Comparison of ENCODE assay signal across 8 mouse cellular contexts in the genomic region with DNA sequence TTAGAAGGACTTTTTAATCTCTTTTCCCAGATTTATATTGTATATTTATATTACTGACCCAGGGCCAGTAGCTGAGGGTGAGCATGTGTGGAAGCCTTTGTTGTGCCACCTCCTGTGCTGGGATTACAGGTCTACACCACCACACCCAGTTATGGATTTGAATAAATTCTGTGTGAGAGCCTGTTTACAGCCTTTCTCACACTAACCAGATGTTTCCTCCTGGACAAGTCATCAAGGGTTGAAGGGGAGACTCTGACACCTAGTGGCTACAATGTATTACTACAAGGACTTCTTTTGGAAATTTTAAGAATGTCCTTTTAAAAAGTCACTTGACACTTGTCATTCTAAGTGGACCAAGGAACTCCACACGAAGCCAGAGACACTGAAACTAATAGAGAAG. TPM values are rescaled to one million over a fixed set of nuclear protein-coding genes. Genes with fewer than 3 reads are reported as not detected.
DNase-seq lines count a peak whose midpoint lies in the region; ATAC-seq and TF ChIP-seq lines count a peak whose summit lies in the region.
"Had no signal": no experiment of that assay in that cellular context is flagged by ENCODE, and none has a peak within 500 bp of the region (broad histone marks: within the 10 kb centered on the region; RNA-seq: fewer than 3 reads in every experiment).

No protein-coding gene starts in this region.

- DNase-seq in left cerebral cortex, adult 2 months (ENCODE audit: extremely low spot score in 1 of 2, low spot score in 2 of 2) = no peak
- no peak for DNase-seq in left cerebral cortex, postnatal 14 days (ENCODE audit: low spot score in 2 of 2)
- peak; percentile 9 for DNase-seq in Patski (ENCODE audit: low read depth, low spot score)
- peak; percentile 79 for DNase-seq in fibroblast of lung, adult 2 months (ENCODE audit: low read depth)
- DNase-seq in naive thymus-derived CD4-positive, alpha-beta T cell, adult 2 months (ENCODE audit: low read depth) = peak; percentile 41
- no peak for DNase-seq in frontal cortex, postnatal 14 days (ENCODE audit: low spot score in 2 of 2)
- no peak for DNase-seq in kidney, postnatal 4 days

- H3K4me3 ChIP-seq in left cerebral cortex, adult 2 months = no peak overlapping the region
- H3K4me3 ChIP-seq: heart, embryonic 13.5 days had no signal

- no peak overlapping the region for H3K27ac ChIP-seq in left cerebral cortex, adult 2 months
- H3K27ac ChIP-seq: heart, embryonic 13.5 days had no signal

- CTCF ChIA-PET in Patski (lab: Charles Lee) = interaction anchor here (1.5 to 2.2 kb wide), 4 partner anchors 13 to 224 kb away, joined by 4 to 10 read pairs (median 6); no protein-coding TSS in a partner anchor

- peak; percentile 82 for TF ChIP-seq CTCF in left cerebral cortex, adult 2 months (IDR thresholded peaks at IDR 0.05)
- peak; percentile 65 for TF ChIP-seq CTCF in Patski (IDR thresholded peaks at IDR 0.05)

- peaks cover 27% of the 10 kb centered on the region for H3K27me3 ChIP-seq in Patski
- H3K27me3 ChIP-seq: heart, embryonic 13.5 days had no signal

- in situ Hi-C loops in Patski (cut with MboI; ENCODE audit: low pct_unique_long_range_greater_than_20kb) = loop anchor here (5.0 kb wide), 1 partner anchor 220 kb away; no protein-coding TSS in a partner anchor

- POLR2A ChIA-PET in Patski (lab: Charles Lee) = no interaction called here

- no peak for ATAC-seq in Patski

- intact Hi-C loops in left cerebral cortex, adult 2 months (cut with DNase I) = loop anchor here (1.0 kb wide), 1 partner anchor 223 kb away; no protein-coding TSS in a partner anchor
- intact Hi-C loops in left cerebral cortex, postnatal 14 days (cut with DNase I) = loop anchor here (5.0 kb wide), 1 partner anchor 225 kb away; no protein-coding TSS in a partner anchor

RNA-seq across cellular contexts. Expression of gene Crybg1, which starts 28.7 kb away (rescaled TPM):
- total RNA-seq in left cerebral cortex, adult 2 months (2021) = under 1 TPM; 0.63 TPM
- under 1 TPM; 0.64 to 0.91 TPM for total RNA-seq in left cerebral cortex, postnatal 14 days (2021)
- polyA plus RNA-seq in Patski (2021) = 25.5 TPM

Comparison
In these comparisons a context has a peak if more than half of its experiments do, and no peak if none do; other contexts are left out.
1. DNase-seq: peak in Patski (single experiment), fibroblast of lung, adult 2 months (single experiment) and naive thymus-derived CD4-positive, alpha-beta T cell, adult 2 months (single experiment); none in left cerebral cortex, adult 2 months (0 of 2), left cerebral cortex, postnatal 14 days (0 of 2), frontal cortex, postnatal 14 days (0 of 2) and kidney, postnatal 4 days (0 of 2).